Comparison of ENCODE assay signal across 7 mouse cellular contexts in genomic region chr1:160211597-160212122, GRCm38 (mm10). TPM values are rescaled to one million over a fixed set of nuclear protein-coding genes. Genes with fewer than 3 reads are reported as not detected.
A peak's percentile ranks its signal among the peaks of the same experiment; 100 is the strongest.
DNase-seq lines count a peak whose midpoint lies in the region; ATAC-seq and TF ChIP-seq lines count a peak whose summit lies in the region.

No protein-coding gene starts in this region.

- peak; percentile 77 for DNase-seq in A20 (ENCODE audit: low read depth, low spot score)
- no peak for DNase-seq in CH12.LX (ENCODE audit: extremely low read depth)
- no peak for DNase-seq in forebrain, postnatal 0 days
- DNase-seq in left cerebral cortex, postnatal 10 days (ENCODE audit: extremely low spot score in 1 of 2, low spot score in 2 of 2): no peak
- no peak for DNase-seq in right cerebral cortex, postnatal 10 days (ENCODE audit: low spot score in 2 of 2)
- DNase-seq in left cerebral cortex, adult 9 months (ENCODE audit: low spot score in 2 of 2): no peak

- no peaks in the 10 kb centered on the region for H3K9me3 ChIP-seq in CH12.LX (replicated peaks; ENCODE audit: low read length)
- H3K9me3 ChIP-seq in forebrain, postnatal 0 days (ENCODE audit: low read length): no peaks in the 10 kb centered on the region
- H3K9me3 ChIP-seq in liver, embryonic 15.5 days (replicated peaks): no peaks in the 10 kb centered on the region

- H3K4me3 ChIP-seq in CH12.LX (replicated peaks in 1 of 3; ENCODE audit: low read depth in 2 of 3, low read length in 2 of 3, poor library complexity in 1 of 3): peak overlapping the region; percentile 78 to 94 (median 92)
- peak overlapping the region; percentile 82 for H3K4me3 ChIP-seq in forebrain, postnatal 0 days (ENCODE audit: low read depth, low read length)
- peak overlapping the region; percentile 91 for H3K4me3 ChIP-seq in liver, embryonic 15.5 days (replicated peaks)

- dilution Hi-C loops in CH12.LX (cut with MboI; ENCODE audit: extremely low pct_ligation_motif_present, extremely low pct_unique_long_range_greater_than_20kb, low sequenced_read_pairs): no loop called here

- H3K4me1 ChIP-seq in CH12.LX (ENCODE audit: control insufficient read depth in 1 of 2, insufficient read depth in 2 of 2): peaks cover 0 to 27% of the 10 kb centered on the region in 2 experiments; a peak in 3 of 4 replicates
- H3K4me1 ChIP-seq in forebrain, postnatal 0 days (ENCODE audit: insufficient read depth): peaks cover 14% of the 10 kb centered on the region
- peaks cover 31% of the 10 kb centered on the region for H3K4me1 ChIP-seq in liver, embryonic 15.5 days (replicated peaks)

- no peaks in the 10 kb centered on the region for H3K27me3 ChIP-seq in CH12.LX (replicated peaks)
- H3K27me3 ChIP-seq in forebrain, postnatal 0 days (ENCODE audit: insufficient read depth, low read length): no peaks in the 10 kb centered on the region
- H3K27me3 ChIP-seq in liver, embryonic 15.5 days: no peaks in the 10 kb centered on the region

- no peak for ATAC-seq in forebrain, postnatal 0 days
- ATAC-seq in liver, embryonic 15.5 days (ENCODE audit: insufficient read depth): no peak

- TF ChIP-seq RAD21 in CH12.LX (IDR thresholded peaks at IDR 0.05; ENCODE audit: low read depth, low read length): no peak

- peaks cover 49% of the 10 kb centered on the region for H3K79me2 ChIP-seq in CH12.LX (replicated peaks; ENCODE audit: control insufficient read depth, extremely low read depth, insufficient read depth, poor library complexity, severe bottlenecking)

- WGBS in forebrain, postnatal 0 days: 3% methylated on average over 8 of the region's 8 CpGs
- WGBS in liver, embryonic 15.5 days (ENCODE audit: insufficient replicate concordance): under 1% methylated on average over 8 of the region's 8 CpGs

- TF ChIP-seq EP300 in CH12.LX (IDR thresholded peaks at IDR 0.05; ENCODE audit: low read length): no peak

- no peak for TF ChIP-seq POLR2A in CH12.LX (IDR thresholded peaks at IDR 0.05; ENCODE audit: low read depth, low read length)

- in situ Hi-C loops in CH12.LX (cut with MboI; ENCODE audit: low pct_ligation_motif_present, low pct_unique_long_range_greater_than_20kb, low sequenced_read_pairs): loop anchor here (25.0 kb wide), 1 partner anchor 526 kb away; no protein-coding TSS in a partner anchor

- peak overlapping the region; percentile 81 for H3K9ac ChIP-seq in CH12.LX (ENCODE audit: insufficient read depth, low read depth)
- H3K9ac ChIP-seq in forebrain, postnatal 0 days: peak overlapping the region; percentile 79
- peak overlapping the region; percentile 89 for H3K9ac ChIP-seq in liver, embryonic 15.5 days

- intact Hi-C loops in left cerebral cortex, postnatal 10 days (cut with DNase I): no loop called here

- peak overlapping the region; percentile 97 for H3K4me2 ChIP-seq in CH12.LX (ENCODE audit: insufficient read depth, low read depth, poor library complexity, severe bottlenecking)
- peak overlapping the region; percentile 63 for H3K4me2 ChIP-seq in forebrain, postnatal 0 days (ENCODE audit: low read depth)
- H3K4me2 ChIP-seq in liver, embryonic 15.5 days: peak overlapping the region; percentile 82

- TF ChIP-seq CTCF in CH12.LX (conservative IDR thresholded peaks at IDR 0.05 in 1 of 2, IDR thresholded peaks at IDR 0.05 in 1 of 2; ENCODE audit: low read depth in 2 of 2, low read length in 2 of 2): no peak
- TF ChIP-seq CTCF in forebrain, postnatal 0 days (IDR thresholded peaks at IDR 0.05; ENCODE audit: low read depth): no peak

- H3K27ac ChIP-seq in CH12.LX (ENCODE audit: insufficient read depth, low read depth): no peak overlapping the region
- peak overlapping the region; percentile 99; the same call in 1 of the 2 replicates for H3K27ac ChIP-seq in forebrain, postnatal 0 days (ENCODE audit: low read depth, low read length)
- peak overlapping the region; percentile 94 for H3K27ac ChIP-seq in liver, embryonic 15.5 days (replicated peaks)

- peaks cover 4 to 22% of the 10 kb centered on the region in 2 experiments for H3K36me3 ChIP-seq in CH12.LX (replicated peaks in 1 of 2; ENCODE audit: control insufficient read depth in 1 of 2, insufficient read depth in 1 of 2, low read length in 1 of 2)
- peaks cover 12% of the 10 kb centered on the region for H3K36me3 ChIP-seq in forebrain, postnatal 0 days (ENCODE audit: insufficient read depth)
- peaks cover 14% of the 10 kb centered on the region for H3K36me3 ChIP-seq in liver, embryonic 15.5 days (replicated peaks)

TF ChIP-seq in CH12.LX, 34 proteins besides CTCF, POLR2A, EP300 and RAD21:
- no peak for TF ChIP-seq SMC3 (IDR thresholded peaks at IDR 0.05; ENCODE audit: low read depth, low read length)
- TF ChIP-seq MAZ (IDR thresholded peaks at IDR 0.05; ENCODE audit: low read depth, low read length): no peak
- no peak for TF ChIP-seq TCF12 (IDR thresholded peaks at IDR 0.05; ENCODE audit: low read depth, low read length)
- no peak for TF ChIP-seq JUND (conservative IDR thresholded peaks at IDR 0.05; ENCODE audit: low read depth, low read length)
- no peak for TF ChIP-seq PAX5 (IDR thresholded peaks at IDR 0.05; ENCODE audit: low read length)
- TF ChIP-seq IRF4 (IDR thresholded peaks at IDR 0.05; ENCODE audit: low read depth, low read length): no peak
- TF ChIP-seq KAT2A (IDR thresholded peaks at IDR 0.05; ENCODE audit: insufficient replicate concordance, low read length): 0 out of 2 replicates have a peak, but pooled peaks have one; percentile 51
- peak; percentile 29 for TF ChIP-seq USF1 (IDR thresholded peaks at IDR 0.05; ENCODE audit: low read depth, low read length)
- no peak for TF ChIP-seq CHD1 (IDR thresholded peaks at IDR 0.05; ENCODE audit: low read depth, low read length)
- no peak for TF ChIP-seq ELF1 (IDR thresholded peaks at IDR 0.05; ENCODE audit: low read depth, low read length)
- TF ChIP-seq POLR2AphosphoS2 (IDR thresholded peaks at IDR 0.05; ENCODE audit: low read depth, low read length): no peak
- TF ChIP-seq SIN3A (IDR thresholded peaks at IDR 0.05; ENCODE audit: low read length): peak; percentile 39; the same call in 1 of the 2 replicates
- no peak for TF ChIP-seq MAFK (IDR thresholded peaks at IDR 0.05; ENCODE audit: insufficient replicate concordance, low read length)
- TF ChIP-seq MXI1 (IDR thresholded peaks at IDR 0.05; ENCODE audit: low read depth, low read length): peak; percentile 89
- no peak for TF ChIP-seq CHD2 (IDR thresholded peaks at IDR 0.05; ENCODE audit: low read length)
- peak; percentile 41; the same call in 1 of the 2 replicates for TF ChIP-seq HCFC1 (IDR thresholded peaks at IDR 0.05; ENCODE audit: low read depth, low read length)
- TF ChIP-seq ZKSCAN1 (IDR thresholded peaks at IDR 0.05; ENCODE audit: borderline replicate concordance, low read depth, low read length): no peak
- TF ChIP-seq MYC (IDR thresholded peaks at IDR 0.05; ENCODE audit: low read depth, low read length): peak; percentile 95
- TF ChIP-seq NELFE (IDR thresholded peaks at IDR 0.05; ENCODE audit: low read depth, low read length): no peak
- 0 out of 2 replicates have a peak, but pooled peaks have one; percentile 37 for TF ChIP-seq E2F4 (IDR thresholded peaks at IDR 0.05; ENCODE audit: insufficient replicate concordance, low read depth, low read length)
- TF ChIP-seq TBP (conservative IDR thresholded peaks at IDR 0.05; ENCODE audit: low read depth, low read length): no peak
- TF ChIP-seq NRF1 (IDR thresholded peaks at IDR 0.05; ENCODE audit: low read depth, low read length): no peak
- no peak for TF ChIP-seq ZC3H11A (IDR thresholded peaks at IDR 0.05; ENCODE audit: low read depth, low read length)
- no peak for TF ChIP-seq MEF2A (IDR thresholded peaks at IDR 0.05; ENCODE audit: borderline replicate concordance, low read depth, low read length)
- no peak for TF ChIP-seq BHLHE40 (IDR thresholded peaks at IDR 0.05; ENCODE audit: low read depth, low read length)
- no peak for TF ChIP-seq UBTF (IDR thresholded peaks at IDR 0.05; ENCODE audit: low read depth, low read length)
- TF ChIP-seq MAX (IDR thresholded peaks at IDR 0.05; ENCODE audit: low read length): peak; percentile 97

RNA-seq across cellular contexts. Expression of gene Cacybp, which starts 1.0 kb away (rescaled TPM):
- total RNA-seq in CH12.LX (2012; rRNA removed): 130 and 174 TPM in 2 replicates
- 390 and 459 TPM in 2 replicates for total RNA-seq in CH12.LX (2014; rRNA removed)
- 357 and 459 TPM in 2 replicates for polyA plus RNA-seq in CH12.LX (2012; ENCODE audit: insufficient read length, low read depth)
- 124 and 134 TPM in 2 replicates for total RNA-seq in forebrain, postnatal 0 days (2014; rRNA removed)
- polyA plus RNA-seq in forebrain, postnatal 0 days (2015; fragmentation: Nextera tagmentation; extraction: Ambion mirVana): 294 and 334 TPM in 2 replicates
- 98.4 and 117 TPM in 2 replicates for polyA plus RNA-seq in liver, embryonic 15.5 days (2015; fragmentation: Nextera tagmentation; extraction: Ambion mirVana)
- total RNA-seq in left cerebral cortex, postnatal 10 days (2021): 100 to 1,000 TPM; 106 to 109 TPM

RNA-seq across cellular contexts. Expression of gene Mrps14, which starts 16.6 kb away (rescaled TPM):
- total RNA-seq in CH12.LX (2012; rRNA removed) (103 and 107 TPM in 2 replicates), CH12.LX (2014; rRNA removed) (142 and 147 TPM in 2 replicates)
- polyA plus RNA-seq in CH12.LX (2012; ENCODE audit: insufficient read length, low read depth): 103 and 106 TPM in 2 replicates
- 22.9 and 23.1 TPM in 2 replicates for total RNA-seq in forebrain, postnatal 0 days (2014; rRNA removed)
- 129 and 149 TPM in 2 replicates for polyA plus RNA-seq in forebrain, postnatal 0 days (2015; fragmentation: Nextera tagmentation; extraction: Ambion mirVana)
- polyA plus RNA-seq in liver, embryonic 15.5 days (2015; fragmentation: Nextera tagmentation; extraction: Ambion mirVana): 145 and 174 TPM in 2 replicates
- 10 to 100 TPM; 52.8 to 56.1 TPM for total RNA-seq in left cerebral cortex, postnatal 10 days (2021)

RNA-seq across cellular contexts. Expression of gene Tnn, which starts 58.3 kb away (rescaled TPM):
- not detected in 2 replicates for total RNA-seq in CH12.LX (2012; rRNA removed)
- not detected in 2 replicates for total RNA-seq in CH12.LX (2014; rRNA removed)
- 0.08 and 0.13 TPM in 2 replicates for polyA plus RNA-seq in CH12.LX (2012; ENCODE audit: insufficient read length, low read depth)
- total RNA-seq in forebrain, postnatal 0 days (2014; rRNA removed): 0.23 and 2.8 TPM in 2 replicates
- 0.06 and 0.13 TPM in 2 replicates for polyA plus RNA-seq in forebrain, postnatal 0 days (2015; fragmentation: Nextera tagmentation; extraction: Ambion mirVana)
- polyA plus RNA-seq in liver, embryonic 15.5 days (2015; fragmentation: Nextera tagmentation; extraction: Ambion mirVana): 0.07 and 0.10 TPM in 2 replicates
- under 1 TPM; 0.95 to 0.97 TPM for total RNA-seq in left cerebral cortex, postnatal 10 days (2021)
